Mouse (Mus musculus): ENCODE data around the gene Otop2. TPM values are rescaled to one million over a fixed set of nuclear protein-coding genes. Genes with fewer than 3 reads are reported as not detected.

Gene Otop2
- total and polyA plus RNA-seq, 3 experiments: not detected

DNA sequence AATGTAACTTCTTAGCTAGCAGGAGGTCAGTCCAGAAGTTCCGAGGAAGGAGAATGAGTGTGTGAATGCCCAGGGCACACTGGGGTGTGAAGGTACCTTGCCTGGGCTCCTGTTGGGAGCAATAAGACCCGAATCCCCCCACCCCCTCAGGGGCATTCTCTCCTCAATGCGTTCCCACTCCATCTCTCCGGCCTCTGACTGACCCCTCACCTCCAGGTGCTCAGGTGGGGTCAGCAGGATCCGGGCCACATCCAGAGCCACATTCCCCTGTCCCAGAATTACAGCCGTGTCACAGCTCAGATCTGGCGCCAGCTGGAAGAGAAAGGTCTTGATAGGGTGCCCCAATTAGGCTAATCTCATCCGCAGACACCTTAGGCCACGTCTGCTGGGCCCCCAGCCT is 35.9 kb upstream of the Otop2 start:
- TF ChIP-seq ELF1 (IDR thresholded peaks at IDR 0.05; ENCODE audit: low read depth, low read length): no peak
- TF ChIP-seq TAL1 (IDR thresholded peaks at IDR 0.05; ENCODE audit: low read length): no peak
- no peak for TF ChIP-seq TCF12 (IDR thresholded peaks at IDR 0.05; ENCODE audit: low read depth, low read length)
- TF ChIP-seq RAD21 (IDR thresholded peaks at IDR 0.05; ENCODE audit: low read depth, low read length): no peak
- no peak for TF ChIP-seq UBTF (IDR thresholded peaks at IDR 0.05; ENCODE audit: borderline replicate concordance, insufficient read depth, low read depth, low read length)
- TF ChIP-seq MEF2A (IDR thresholded peaks at IDR 0.05; ENCODE audit: extremely low read depth, insufficient replicate concordance, low read depth, low read length, poor library complexity, severe bottlenecking): no peak
- TF ChIP-seq SMC3 (IDR thresholded peaks at IDR 0.05; ENCODE audit: low read depth, low read length): no peak
- TF ChIP-seq ZMIZ1 (IDR thresholded peaks at IDR 0.05; ENCODE audit: low read depth, low read length): no peak
- TF ChIP-seq GATA1 (IDR thresholded peaks at IDR 0.05; ENCODE audit: low read depth, low read length): no peak
- no peak for TF ChIP-seq ZKSCAN1 (IDR thresholded peaks at IDR 0.05; ENCODE audit: low read depth, low read length)
- TF ChIP-seq POLR2AphosphoS2 (IDR thresholded peaks at IDR 0.05; ENCODE audit: low read length): no peak
- TF ChIP-seq MAZ (IDR thresholded peaks at IDR 0.05; ENCODE audit: low read depth, low read length): no peak
- no peak for TF ChIP-seq POLR2AphosphoS5 (IDR thresholded peaks at IDR 0.05; ENCODE audit: borderline replicate concordance, low read depth, low read length)
- TF ChIP-seq POLR2A (IDR thresholded peaks at IDR 0.05; ENCODE audit: control insufficient read depth in 1 of 2, insufficient read depth in 1 of 2, low read depth in 1 of 2, low read length in 2 of 2, poor library complexity in 1 of 2): no peak
- no peak for TF ChIP-seq MYC (IDR thresholded peaks at IDR 0.05; ENCODE audit: low read depth, low read length)
- TF ChIP-seq MAX (IDR thresholded peaks at IDR 0.05; ENCODE audit: low read length): no peak
- Histone ChIP-seq H3K79me2 (ENCODE audit: control insufficient read depth, insufficient read depth, low read length, poor library complexity) (no peaks in the 10 kb centered on the region), H3K27ac (ENCODE audit: control insufficient read depth, low read depth, low read length) (no peak overlapping the region), H3K36me3 (ENCODE audit: control insufficient read depth in 1 of 2, insufficient read depth in 2 of 2, low read length in 2 of 2) (peaks cover 0 to 11% of the 10 kb centered on the region in 2 experiments; a peak in 3 of 4 replicates), H3K4me1 (ENCODE audit: control insufficient read depth in 1 of 2, insufficient read depth in 2 of 2, low read length in 2 of 2) (peaks cover 5 to 13% of the 10 kb centered on the region in 2 experiments), H3K27me3 (ENCODE audit: control insufficient read depth in 1 of 2, insufficient read depth in 2 of 2, low read length in 2 of 2) (no peaks in the 10 kb centered on the region), H3K4me3 (ENCODE audit: control insufficient read depth in 1 of 2, insufficient read depth in 1 of 2, low read depth in 2 of 2, low read length in 2 of 2) (no peak overlapping the region), H3K9me3 (replicated peaks; ENCODE audit: insufficient read depth, low read length) (no peaks in the 10 kb centered on the region), H3K9ac (ENCODE audit: control insufficient read depth, low read depth, low read length, poor library complexity, severe bottlenecking) (no peak overlapping the region)
- DNase-seq (ENCODE audit: low read depth, low spot score): no peak

DNA sequence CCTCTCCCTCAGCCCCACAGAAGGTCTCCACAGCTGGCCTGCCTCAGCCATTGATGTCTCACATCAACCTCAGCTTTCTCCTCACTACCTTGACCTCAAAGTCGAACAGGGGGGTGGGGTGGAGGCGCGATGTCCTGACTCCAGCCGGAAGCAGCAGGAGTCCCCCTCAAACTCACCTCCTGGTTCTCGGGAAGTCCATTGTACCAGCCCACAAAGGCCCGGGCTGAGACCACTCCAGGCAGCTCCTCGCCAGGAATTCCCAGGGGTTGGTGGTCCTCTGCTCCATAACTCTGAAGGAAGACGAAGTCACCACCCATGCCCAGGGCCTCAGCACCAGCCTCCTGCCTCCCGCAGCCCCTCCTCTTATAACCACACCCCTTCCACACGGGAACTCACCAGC is 35.5 kb upstream of the Otop2 start:
- Histone ChIP-seq H3K9me3 (replicated peaks; ENCODE audit: insufficient read depth, low read length) (no peaks in the 10 kb centered on the region), H3K36me3 (ENCODE audit: control insufficient read depth in 1 of 2, insufficient read depth in 2 of 2, low read length in 2 of 2) (peaks cover 0 to 11% of the 10 kb centered on the region in 2 experiments; a peak in 3 of 4 replicates), H3K9ac (ENCODE audit: control insufficient read depth, low read depth, low read length, poor library complexity, severe bottlenecking) (no peak overlapping the region), H3K27me3 (ENCODE audit: control insufficient read depth in 1 of 2, insufficient read depth in 2 of 2, low read length in 2 of 2) (no peaks in the 10 kb centered on the region), H3K4me1 (ENCODE audit: control insufficient read depth in 1 of 2, insufficient read depth in 2 of 2, low read length in 2 of 2) (peaks cover 5 to 15% of the 10 kb centered on the region in 2 experiments), H3K79me2 (ENCODE audit: control insufficient read depth, insufficient read depth, low read length, poor library complexity) (peaks cover 1% of the 10 kb centered on the region; the same call in 1 of the 2 replicates), H3K27ac (ENCODE audit: control insufficient read depth, low read depth, low read length) (no peak overlapping the region), H3K4me3 (ENCODE audit: control insufficient read depth in 1 of 2, insufficient read depth in 1 of 2, low read depth in 2 of 2, low read length in 2 of 2) (no peak overlapping the region)
- TF ChIP-seq ELF1 (IDR thresholded peaks at IDR 0.05; ENCODE audit: low read depth, low read length): no peak
- no peak for DNase-seq (ENCODE audit: low read depth, low spot score)
